Mouse (Mus musculus): Measurements from ENCODE around the gene Acad10. TPM values are rescaled to one million over a fixed set of nuclear protein-coding genes. Genes with fewer than 3 reads are reported as not detected.
A peak's percentile ranks its signal among the peaks of the same experiment; 100 is the strongest.

Acad10 gene
- total and polyA plus RNA-seq, 2 experiments from 2014 or later, result 1.8 to 6.1 TPM

DNA sequence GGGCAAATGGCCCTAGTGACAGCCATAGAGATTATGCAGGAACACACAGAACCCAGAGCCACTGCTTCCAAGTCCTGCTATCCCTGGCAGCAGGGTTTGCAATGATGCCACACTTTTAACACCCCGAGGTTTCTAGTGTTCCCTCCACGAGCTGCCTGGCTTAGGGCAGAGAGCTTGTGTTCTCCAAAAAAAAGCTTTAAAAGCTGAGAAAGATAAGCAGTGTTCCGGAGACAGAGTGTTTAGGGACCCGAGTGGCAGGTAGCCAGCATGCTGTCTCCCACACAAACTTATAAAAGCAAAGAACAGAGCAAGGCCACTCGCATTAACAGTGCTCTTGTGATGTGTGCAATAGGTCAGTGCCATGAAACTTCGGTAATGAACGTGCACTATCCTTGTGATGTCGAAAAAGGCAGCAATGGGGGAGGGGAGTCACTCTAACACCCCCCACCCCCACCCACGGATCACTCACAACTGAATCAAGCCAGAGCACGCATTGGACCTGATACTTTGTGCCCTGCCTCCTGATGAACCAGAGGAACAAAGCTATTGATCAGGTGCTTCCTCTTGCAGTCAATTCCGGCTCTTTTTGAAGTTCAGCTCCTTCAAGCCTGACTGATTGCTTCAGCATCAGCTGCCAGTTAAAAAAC is 68.8 kb downstream of the Acad10 start:
- Histone ChIP-seq H3K9me3 (replicated peaks; ENCODE audit: control insufficient read depth, low read length) (no peaks in the 10 kb centered on the region), H3K9ac (replicated peaks; ENCODE audit: low read depth, low read length) (no peak overlapping the region; the same call in 1 of the 2 replicates), H3K36me3 (replicated peaks; ENCODE audit: control insufficient read depth, insufficient read depth, low read length) (no peaks in the 10 kb centered on the region), H3K4me1 (ENCODE audit: control insufficient read depth, insufficient read depth) (peaks cover 18% of the 10 kb centered on the region), H3K4me3 (ENCODE audit: low read depth, low read length) (no peak overlapping the region), H3K27me3 (ENCODE audit: control insufficient read depth, insufficient read depth, low read length) (no peaks in the 10 kb centered on the region; the same call in 1 of the 2 replicates), H3K27ac (ENCODE audit: low read depth) (0 out of 2 replicates have a peak overlapping the region, but pooled peaks have one; percentile 7), H3K4me2 (ENCODE audit: low read depth, low read length) (peak overlapping the region; percentile 90)
- TF ChIP-seq CTCF (IDR thresholded peaks at IDR 0.05; ENCODE audit: low read depth), result no peak
- no peak for TF ChIP-seq EP300 (IDR thresholded peaks at IDR 0.05; ENCODE audit: low read depth)
- no peak for ATAC-seq (ENCODE audit: insufficient read depth, low read depth)
- no peak for DNase-seq (ENCODE audit: low spot score)
- 47% methylated on average over 11 of the region's 11 CpGs for WGBS

- Histone ChIP-seq H3K9ac (replicated peaks; ENCODE audit: low read depth, low read length) (no peak overlapping the region), H3K4me2 (ENCODE audit: low read depth, low read length) (no peak overlapping the region), H3K36me3 (replicated peaks; ENCODE audit: control insufficient read depth, insufficient read depth, low read length) (no peaks in the 10 kb centered on the region), H3K4me1 (ENCODE audit: control insufficient read depth, insufficient read depth) (peaks cover 13% of the 10 kb centered on the region), H3K9me3 (replicated peaks; ENCODE audit: control insufficient read depth, low read length) (no peaks in the 10 kb centered on the region), H3K4me3 (ENCODE audit: low read depth, low read length) (no peak overlapping the region), H3K27me3 (ENCODE audit: control insufficient read depth, insufficient read depth, low read length) (no peaks in the 10 kb centered on the region; the same call in 1 of the 2 replicates), H3K27ac (ENCODE audit: low read depth) (no peak overlapping the region)
- TF ChIP-seq EP300 (IDR thresholded peaks at IDR 0.05; ENCODE audit: low read depth) (no peak), CTCF (IDR thresholded peaks at IDR 0.05; ENCODE audit: low read depth) (no peak)
- DNase-seq (ENCODE audit: low spot score) (no peak), ATAC-seq (ENCODE audit: insufficient read depth, low read depth) (no peak)
- 66% methylated on average over 6 of the region's 6 CpGs for WGBS
Observed at GRCm38 (mm10) chr5:121589928-121590327, 70.4 kb downstream of the Acad10 start.

DNA sequence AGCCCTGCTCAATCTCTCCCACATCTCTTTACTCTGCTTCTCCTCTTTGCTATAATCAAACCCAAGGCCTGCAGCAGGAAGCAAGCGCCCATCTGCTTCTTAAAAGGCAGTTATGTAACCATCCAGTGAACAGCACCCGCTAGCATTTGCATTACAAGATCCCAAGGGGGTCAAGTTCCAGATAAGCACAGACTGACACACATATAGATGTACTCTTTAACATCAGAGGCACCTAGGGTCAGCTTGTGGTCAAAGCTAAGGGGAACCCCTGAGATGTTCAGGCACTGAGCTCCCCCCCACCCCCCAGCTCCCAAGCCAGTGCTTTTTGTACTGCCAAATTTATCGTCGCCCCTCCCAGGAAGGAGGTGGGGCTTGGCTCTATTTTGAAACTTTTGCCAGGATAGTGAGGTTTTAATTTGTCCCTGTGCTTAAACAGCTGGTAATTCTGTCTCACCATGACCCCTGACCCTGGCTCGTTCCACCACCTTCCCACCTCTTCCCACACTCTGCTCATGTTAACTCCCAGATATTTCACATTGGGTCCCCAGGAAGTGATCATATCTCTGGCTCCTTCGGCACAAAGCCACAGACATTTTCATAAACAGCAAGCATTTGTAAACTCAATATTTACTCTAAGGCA is 73.8 kb downstream of the Acad10 start:
- no peak overlapping the region for H3K4me3 ChIP-seq (ENCODE audit: low read depth, low read length)
- H3K27me3 ChIP-seq (ENCODE audit: control insufficient read depth, insufficient read depth, low read length), result no peaks in the 10 kb centered on the region; the same call in 1 of the 2 replicates
- no peaks in the 10 kb centered on the region for H3K9me3 ChIP-seq (replicated peaks; ENCODE audit: control insufficient read depth, low read length)
- DNase-seq (ENCODE audit: low spot score) (no peak), ATAC-seq (ENCODE audit: insufficient read depth, low read depth) (no peak)
- no peak for TF ChIP-seq EP300 (IDR thresholded peaks at IDR 0.05; ENCODE audit: low read depth)
- TF ChIP-seq CTCF (IDR thresholded peaks at IDR 0.05; ENCODE audit: low read depth), result no peak
- H3K4me1 ChIP-seq (ENCODE audit: control insufficient read depth, insufficient read depth), result peaks cover 10% of the 10 kb centered on the region; the same call in 1 of the 2 replicates
- H3K27ac ChIP-seq (ENCODE audit: low read depth), result no peak overlapping the region
- H3K4me2 ChIP-seq (ENCODE audit: low read depth, low read length), result peak overlapping the region; percentile 27; the same call in 1 of the 2 replicates
- 49% methylated on average over 6 of the region's 6 CpGs for WGBS
- no peaks in the 10 kb centered on the region for H3K36me3 ChIP-seq (replicated peaks; ENCODE audit: control insufficient read depth, insufficient read depth, low read length)
- no peak overlapping the region for H3K9ac ChIP-seq (replicated peaks; ENCODE audit: low read depth, low read length)

DNA sequence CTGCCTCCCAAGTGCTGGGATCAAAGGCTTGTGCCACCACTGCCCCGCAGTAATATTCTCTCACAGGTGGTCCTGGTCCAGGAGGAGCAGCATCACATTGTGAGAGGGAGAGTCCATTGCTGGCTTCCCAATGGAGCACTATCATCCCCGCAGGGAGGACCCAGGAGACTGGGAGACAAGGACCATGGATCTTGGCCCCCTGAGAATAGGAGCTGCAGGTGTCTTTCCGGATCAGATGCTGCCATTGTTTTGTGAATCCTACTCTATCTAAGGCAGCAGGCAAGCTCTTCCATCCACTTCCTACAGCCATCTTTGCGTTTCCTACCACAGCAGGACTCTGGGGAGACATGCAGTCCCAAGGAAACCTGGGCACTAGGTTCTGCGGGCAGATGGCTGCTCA is 74.6 kb downstream of the Acad10 start:
- Histone ChIP-seq H3K27me3 (ENCODE audit: control insufficient read depth, insufficient read depth, low read length) (no peaks in the 10 kb centered on the region), H3K36me3 (replicated peaks; ENCODE audit: control insufficient read depth, insufficient read depth, low read length) (no peaks in the 10 kb centered on the region), H3K4me3 (ENCODE audit: low read depth, low read length) (no peak overlapping the region), H3K4me2 (ENCODE audit: low read depth, low read length) (no peak overlapping the region), H3K9ac (replicated peaks; ENCODE audit: low read depth, low read length) (no peak overlapping the region), H3K9me3 (replicated peaks; ENCODE audit: control insufficient read depth, low read length) (no peaks in the 10 kb centered on the region), H3K4me1 (ENCODE audit: control insufficient read depth, insufficient read depth) (peaks cover 10% of the 10 kb centered on the region; the same call in 1 of the 2 replicates), H3K27ac (ENCODE audit: low read depth) (no peak overlapping the region)
- no peak for ATAC-seq (ENCODE audit: insufficient read depth, low read depth)
- WGBS, result 82% methylated on average over 5 of the region's 5 CpGs
- no peak for DNase-seq (ENCODE audit: low spot score)
- TF ChIP-seq EP300 (IDR thresholded peaks at IDR 0.05; ENCODE audit: low read depth), result no peak
- no peak for TF ChIP-seq CTCF (IDR thresholded peaks at IDR 0.05; ENCODE audit: low read depth)

GRCm38 (mm10) chr5:121585005-121585404 is 75.3 kb downstream of the Acad10 start:
- 92% methylated on average over 10 of the region's 10 CpGs for WGBS
- Histone ChIP-seq H3K27me3 (ENCODE audit: control insufficient read depth, insufficient read depth, low read length) (no peaks in the 10 kb centered on the region), H3K4me3 (ENCODE audit: low read depth, low read length) (no peak overlapping the region), H3K27ac (ENCODE audit: low read depth) (no peak overlapping the region), H3K4me1 (ENCODE audit: control insufficient read depth, insufficient read depth) (peaks cover 10% of the 10 kb centered on the region; the same call in 1 of the 2 replicates), H3K4me2 (ENCODE audit: low read depth, low read length) (no peak overlapping the region), H3K9ac (replicated peaks; ENCODE audit: low read depth, low read length) (no peak overlapping the region), H3K9me3 (replicated peaks; ENCODE audit: control insufficient read depth, low read length) (no peaks in the 10 kb centered on the region), H3K36me3 (replicated peaks; ENCODE audit: control insufficient read depth, insufficient read depth, low read length) (0 out of 2 replicates have a peak, but pooled peaks cover 5% of the 10 kb centered on the region)
- TF ChIP-seq EP300 (IDR thresholded peaks at IDR 0.05; ENCODE audit: low read depth), result no peak
- no peak for TF ChIP-seq CTCF (IDR thresholded peaks at IDR 0.05; ENCODE audit: low read depth)
- DNase-seq (ENCODE audit: low spot score) (no peak), ATAC-seq (ENCODE audit: insufficient read depth, low read depth) (no peak)
